Mouse (Mus musculus) heart, postnatal 25 days (tissue): ENCODE data around the gene Capzb. TPM values are rescaled to one million over a fixed set of nuclear protein-coding genes. Genes with fewer than 3 reads are reported as not detected.

Experiments
- DNase-seq: peaks from one replicate; pipeline ENCODE4 v3.0.0; 2022; ENCODE audit warnings: low spot score
- intact Hi-C: fragments of 180-260 bp; cut with DNase I; formaldehyde crosslinking; loops from one replicate; pipeline ENCODE4 v1.15.1; 2025
- total RNA-seq, 2 experiments: library from RNA; stranded (reverse); gene quantifications; 2 replicates each; pipeline ENCODE4 v1.2.3; 2021

Gene Capzb
- total RNA-seq, 2 experiments from 2014 or later: 415 to 449 TPM

DNA sequence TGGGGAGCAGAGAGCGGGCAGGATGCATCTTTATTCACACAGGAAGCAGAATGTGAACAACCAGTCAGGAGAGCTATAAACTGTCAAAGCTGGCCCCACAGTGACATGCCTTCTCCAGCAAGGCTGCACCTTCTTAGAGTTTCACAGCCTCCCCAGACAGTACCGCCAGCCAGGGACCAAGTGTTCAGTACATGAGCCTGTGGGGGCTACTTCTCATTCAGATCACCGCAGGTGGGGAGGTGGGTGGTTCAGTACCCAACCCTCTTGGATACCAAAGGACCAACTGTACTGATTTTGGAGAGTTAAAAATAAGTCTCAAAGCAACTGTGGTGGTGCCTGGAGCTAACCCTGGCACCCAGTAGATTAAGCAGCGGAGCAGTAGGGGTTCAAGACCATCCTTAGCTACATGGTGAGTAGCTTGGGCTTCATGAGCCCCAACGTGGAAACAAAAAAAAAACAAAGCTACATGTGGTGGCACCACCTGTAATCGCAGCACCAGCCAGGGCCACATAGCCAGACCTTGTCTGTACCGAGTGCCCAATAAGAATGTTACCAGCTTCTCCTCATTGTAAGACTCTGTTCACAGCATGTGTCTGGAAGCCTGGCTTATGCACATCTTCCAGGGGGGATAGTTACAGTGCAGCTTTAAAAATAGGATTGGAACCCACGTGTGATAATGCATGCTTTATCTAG, 13.8 kb downstream of the Capzb start:
- intact Hi-C loops: no loop called here

DNA sequence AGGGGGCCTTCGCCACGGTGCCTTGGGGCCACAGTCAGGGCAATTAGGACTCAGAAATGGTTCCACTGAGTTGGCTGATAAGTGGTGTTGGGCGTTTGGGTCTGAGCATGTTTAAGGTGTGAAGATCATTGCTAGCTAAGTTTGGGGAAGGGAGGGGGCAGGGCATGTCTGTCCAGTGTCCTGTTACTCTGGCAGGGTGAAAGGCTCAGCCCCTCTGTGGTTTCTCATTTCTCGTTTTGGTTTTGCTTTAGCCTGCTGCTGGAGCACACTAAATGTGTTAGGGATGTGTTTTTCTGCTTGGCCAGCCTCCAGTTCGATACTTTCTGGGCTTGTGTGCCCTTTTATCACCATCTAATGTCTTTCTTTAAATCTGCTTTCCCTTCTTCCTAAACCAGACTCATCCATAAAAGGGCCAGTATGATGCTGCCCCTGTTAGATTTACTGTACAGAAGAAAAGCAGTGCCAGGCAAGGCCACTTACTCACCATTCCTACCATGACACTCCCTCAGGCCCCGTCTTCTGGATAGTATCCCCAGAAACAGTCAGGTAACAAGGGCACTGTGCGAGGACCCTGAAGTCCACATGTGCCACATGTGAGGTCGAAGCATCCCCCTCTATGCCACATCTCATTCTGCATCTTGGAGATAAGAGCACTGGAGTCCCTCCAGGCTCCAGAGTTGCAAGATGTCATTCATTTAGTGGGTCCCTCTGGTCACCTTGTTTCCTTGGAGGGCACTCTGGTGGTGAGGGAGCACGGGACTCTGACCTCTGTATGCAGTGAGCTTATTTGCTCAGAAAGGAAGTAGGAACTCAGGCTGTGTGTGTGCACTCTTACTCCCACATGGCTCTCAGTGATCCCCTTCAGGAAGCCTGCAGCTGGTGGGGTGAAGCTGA, 15.8 kb downstream of the Capzb start:
- no peak for DNase-seq
- intact Hi-C loops: no loop called here

More for the DNA sequence above, 13.8 kb downstream of the Capzb start:
- DNase-seq: no peak

DNA sequence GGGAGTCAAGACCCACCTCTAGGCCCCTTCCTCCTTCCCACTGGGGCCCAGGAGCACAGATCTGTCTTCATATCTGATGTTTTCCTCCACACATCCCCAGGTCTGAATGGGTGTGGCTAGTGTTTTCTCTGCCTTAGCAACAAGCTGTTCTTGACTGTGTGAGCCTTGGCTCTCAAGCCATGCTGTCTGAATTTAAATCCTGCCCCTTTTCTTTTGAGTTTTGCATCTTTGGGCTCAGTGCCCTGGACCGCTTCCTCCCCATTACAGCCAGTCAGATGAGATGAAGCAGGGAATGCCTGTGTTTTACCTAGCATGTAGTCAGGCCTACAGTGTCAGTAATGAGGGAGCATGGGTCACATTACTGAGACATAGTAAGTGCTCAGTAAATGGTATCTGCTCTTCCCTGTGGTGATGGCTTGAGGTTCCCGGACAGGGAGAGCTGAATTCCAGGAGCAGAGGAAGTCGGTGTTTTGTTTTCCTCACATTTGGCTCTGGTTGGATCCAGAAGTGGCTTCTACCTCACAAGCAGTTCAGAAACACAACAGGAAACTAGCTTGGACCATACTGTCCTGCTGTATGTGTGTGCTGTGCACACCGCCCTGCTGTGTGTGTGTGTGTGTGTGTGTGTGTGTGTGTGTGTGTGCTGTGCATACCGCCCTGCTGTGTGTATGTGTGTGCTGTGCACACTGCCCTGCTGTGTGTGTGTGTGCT, 16.6 kb downstream of the Capzb start:
- no peak for DNase-seq
- intact Hi-C loops: no loop called here

DNA sequence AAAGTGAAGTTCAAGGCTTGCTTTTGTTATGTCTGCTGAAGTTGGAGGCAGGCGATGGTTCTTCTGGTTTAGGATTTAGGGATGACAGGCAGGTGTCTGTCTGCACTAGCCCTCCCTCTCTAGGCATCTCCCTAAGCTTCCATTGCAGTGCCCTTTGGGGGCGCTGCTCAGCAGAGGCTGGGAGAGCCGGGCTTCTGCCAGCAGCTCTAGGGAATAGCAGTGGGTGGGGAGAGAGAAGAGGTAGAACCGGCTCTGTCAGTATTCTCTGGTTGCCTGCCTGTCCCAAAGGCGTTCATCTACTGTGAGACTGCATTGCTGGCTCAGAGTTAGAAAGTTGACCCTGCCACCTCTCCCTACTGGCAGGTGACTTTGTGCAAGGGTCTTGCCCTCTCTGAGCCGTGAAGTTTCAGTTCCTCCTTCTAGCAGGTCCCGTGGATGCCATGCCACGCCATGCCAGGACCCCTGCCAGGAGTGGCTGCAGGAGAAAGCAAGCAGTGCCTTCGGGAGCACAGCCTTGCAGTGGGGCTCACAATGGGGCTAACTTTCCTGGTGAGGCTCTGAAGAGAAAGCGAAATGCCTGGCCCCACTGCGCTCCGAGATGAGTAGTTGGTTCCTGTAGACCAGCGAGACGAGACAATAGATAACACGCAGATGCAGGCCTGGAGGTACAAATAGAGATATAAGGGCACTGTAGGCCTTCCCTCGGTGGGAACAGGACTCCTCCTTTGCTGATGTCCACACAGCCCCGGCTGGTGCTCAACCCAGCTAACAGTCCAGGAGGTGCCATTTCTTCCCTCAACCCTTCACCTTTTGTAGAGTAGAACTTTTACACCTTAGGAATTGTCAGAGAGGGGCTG, 19.5 kb downstream of the Capzb start:
- DNase-seq: no peak
- intact Hi-C loops: no loop called here

DNA sequence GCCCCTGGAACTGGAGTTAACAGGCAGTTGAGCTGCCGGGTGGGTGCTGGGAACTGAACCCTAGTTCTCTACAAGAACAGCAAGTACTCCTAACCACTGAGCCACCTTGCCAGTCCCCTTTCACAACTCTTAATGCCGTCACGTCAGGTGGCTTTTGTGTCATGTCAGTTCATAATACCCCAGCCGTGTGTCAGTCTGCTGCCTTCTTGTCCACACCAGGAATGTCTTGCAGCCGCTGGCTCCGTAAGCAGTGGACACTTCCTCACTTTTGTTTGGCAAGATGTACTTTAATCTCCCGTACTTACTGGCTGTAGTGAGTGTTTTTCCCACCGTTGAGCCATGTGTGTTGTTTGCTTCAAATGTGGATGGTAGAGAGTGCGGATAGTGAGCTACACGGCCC, 20.4 kb downstream of the Capzb start:
- intact Hi-C loops: no loop called here
- no peak for DNase-seq

DNA sequence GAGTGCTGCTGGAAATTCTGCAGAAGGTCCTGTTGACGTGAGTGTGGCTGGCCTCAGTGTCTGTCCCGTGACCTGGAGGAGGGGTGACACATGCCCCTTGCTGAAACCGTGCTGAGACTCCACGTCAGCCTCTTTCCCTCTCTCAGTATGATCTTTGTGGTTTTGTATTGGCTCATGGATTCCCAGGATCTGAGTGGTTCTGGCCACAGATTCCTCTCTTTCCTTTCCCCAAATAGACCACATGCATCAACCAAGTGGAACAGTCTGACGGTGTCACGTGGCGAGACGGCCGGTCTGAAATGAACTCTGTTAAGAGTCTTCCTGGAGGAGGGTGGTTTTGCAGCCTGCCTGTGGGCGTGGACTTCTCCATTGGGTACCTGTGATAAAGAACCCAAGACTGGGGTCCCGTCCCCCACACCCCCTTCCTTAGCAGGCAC, 21.3 kb downstream of the Capzb start:
- DNase-seq: peak; percentile 62
- intact Hi-C loops: no loop called here

DNA sequence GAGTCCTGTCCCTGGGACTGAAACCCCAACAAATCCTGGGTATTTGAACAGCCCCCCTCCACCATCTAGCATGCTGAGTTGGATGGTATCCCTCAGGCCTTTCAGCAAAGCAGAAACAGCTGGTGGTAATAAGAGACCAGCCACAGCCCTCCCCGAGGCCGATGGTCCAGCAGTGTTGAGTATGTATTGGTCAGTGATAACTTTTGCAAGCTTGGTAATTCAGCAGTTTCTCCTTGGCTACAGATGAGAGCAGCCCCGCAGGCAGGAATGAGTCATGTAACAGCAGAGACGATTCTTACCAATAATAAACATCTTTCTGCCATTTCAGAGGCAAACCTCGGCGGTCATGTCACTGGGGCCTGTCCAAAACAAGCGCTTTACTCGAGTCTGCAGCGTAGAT, 23.9 kb downstream of the Capzb start:
- intact Hi-C loops: no loop called here
- no peak for DNase-seq

DNA sequence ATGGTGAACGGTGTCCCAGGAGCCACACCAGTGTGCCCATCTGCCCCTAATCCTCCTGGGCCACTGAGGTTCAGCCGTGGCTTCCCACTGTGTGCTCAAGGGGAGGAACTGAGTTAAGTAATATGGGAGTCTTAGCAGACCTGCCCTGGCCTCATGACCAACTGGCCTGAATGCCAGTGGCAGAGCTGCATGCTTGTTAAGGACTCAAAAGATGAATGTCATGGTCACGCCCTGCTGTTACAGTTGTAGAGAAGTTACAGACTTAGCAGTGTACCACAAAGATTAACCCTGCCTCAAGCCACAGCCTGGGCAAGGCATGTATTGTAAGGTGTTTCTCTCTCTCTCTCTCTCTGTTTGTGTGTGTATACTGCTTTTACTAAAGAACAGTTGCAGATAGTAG, 25.8 kb downstream of the Capzb start:
- DNase-seq: no peak
- intact Hi-C loops: no loop called here

DNA sequence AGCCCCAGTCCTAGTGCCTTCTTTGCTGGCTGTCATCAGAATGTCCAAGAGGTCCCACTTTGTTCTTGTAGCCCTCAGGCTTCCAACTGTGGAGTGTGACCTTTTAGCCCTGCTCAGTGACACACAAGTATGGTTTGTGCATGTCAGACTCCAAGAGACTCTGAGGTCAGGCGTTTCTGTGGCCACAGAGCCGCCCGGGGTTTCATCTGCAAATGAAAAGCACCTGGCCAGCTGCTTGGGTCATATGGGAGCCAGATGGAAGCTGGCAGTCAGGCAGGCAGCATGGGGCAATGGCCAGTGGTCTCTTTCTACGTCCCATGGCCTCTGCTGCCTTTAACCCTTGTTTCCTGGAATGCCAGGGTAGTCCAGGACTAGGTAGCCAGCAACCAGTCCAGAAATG, 27.0 kb downstream of the Capzb start:
- no peak for DNase-seq
- intact Hi-C loops: no loop called here

DNA sequence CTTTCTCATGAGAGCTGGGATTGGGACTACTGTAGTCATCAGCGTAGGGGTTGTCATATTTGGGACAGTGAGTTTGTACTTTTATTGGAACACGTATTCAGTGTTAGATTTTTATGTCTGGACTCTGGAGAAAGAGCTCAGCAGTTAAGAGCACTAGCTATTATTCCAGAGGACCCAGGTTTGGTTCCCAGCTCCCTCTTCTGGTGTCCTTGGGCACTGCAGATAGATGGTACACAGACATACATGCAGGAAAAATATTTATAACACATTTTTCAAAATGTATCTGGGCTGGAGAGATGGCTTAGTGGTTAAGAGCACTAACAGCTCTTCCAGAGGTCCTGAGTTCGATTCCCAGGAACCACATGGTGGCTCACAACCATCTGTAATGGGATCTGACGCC, 28.3 kb downstream of the Capzb start:
- no peak for DNase-seq
- intact Hi-C loops: no loop called here

DNA sequence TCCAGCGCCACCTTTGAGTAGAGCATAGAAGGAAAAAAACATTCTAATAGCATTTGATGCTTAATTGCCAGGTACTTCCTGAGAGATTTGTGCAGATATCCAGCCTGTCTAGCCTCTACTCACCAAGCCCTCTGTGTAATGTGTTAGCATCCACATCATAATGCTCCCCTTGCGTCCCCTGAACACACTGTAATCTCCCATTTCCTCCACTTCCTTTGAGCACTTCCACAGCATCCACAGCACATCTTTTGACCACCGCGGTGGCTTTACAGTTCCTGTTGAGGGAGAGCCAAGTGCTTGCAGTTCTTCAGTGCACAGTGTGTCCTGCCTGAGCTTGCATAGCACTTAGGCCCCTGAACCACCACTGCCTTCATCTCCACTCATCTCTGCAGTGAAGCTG, 29.1 kb downstream of the Capzb start:
- DNase-seq: no peak
- intact Hi-C loops: no loop called here

DNA sequence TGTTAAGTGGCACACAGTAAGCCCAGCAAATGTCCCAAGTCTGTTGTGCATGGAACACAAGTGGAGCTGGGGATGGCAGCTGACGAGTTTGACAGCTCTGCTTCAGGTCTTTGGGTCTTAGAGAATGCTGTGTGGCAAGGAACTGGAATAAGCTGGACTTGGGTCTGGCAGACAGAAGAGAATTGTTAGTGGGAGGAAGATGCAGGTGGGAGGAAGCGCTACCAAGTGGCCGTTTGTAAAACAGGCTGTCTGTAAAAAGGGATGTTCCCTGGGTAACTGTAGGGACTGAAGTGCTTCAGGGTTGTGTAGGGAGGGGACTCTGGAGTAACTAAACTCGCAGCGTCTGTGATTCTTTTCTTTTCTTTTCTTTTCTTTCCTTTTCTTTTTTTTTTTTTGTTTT, 32.4 kb downstream of the Capzb start:
- intact Hi-C loops: no loop called here
- no peak for DNase-seq

DNA sequence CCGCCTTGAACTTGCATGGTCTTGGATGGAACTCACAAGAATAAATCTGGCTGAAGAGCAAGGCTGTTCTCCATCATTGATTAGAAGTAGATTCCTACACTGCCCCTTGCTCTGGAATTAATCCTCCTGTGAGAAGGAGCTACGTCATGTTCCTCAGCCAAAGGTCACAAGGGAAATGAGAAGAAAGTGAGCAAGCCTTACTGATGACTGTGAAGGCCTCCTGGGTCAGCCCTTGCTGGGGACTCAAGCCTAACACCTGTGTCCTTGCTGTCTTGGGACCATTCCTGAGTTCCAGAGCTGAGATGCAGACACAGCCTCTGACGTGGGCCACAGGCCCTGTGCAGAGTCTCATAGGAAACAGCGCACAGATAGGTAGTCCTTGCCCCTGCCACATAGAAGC, 33.2 kb downstream of the Capzb start:
- intact Hi-C loops: no loop called here
- DNase-seq: no peak

DNA sequence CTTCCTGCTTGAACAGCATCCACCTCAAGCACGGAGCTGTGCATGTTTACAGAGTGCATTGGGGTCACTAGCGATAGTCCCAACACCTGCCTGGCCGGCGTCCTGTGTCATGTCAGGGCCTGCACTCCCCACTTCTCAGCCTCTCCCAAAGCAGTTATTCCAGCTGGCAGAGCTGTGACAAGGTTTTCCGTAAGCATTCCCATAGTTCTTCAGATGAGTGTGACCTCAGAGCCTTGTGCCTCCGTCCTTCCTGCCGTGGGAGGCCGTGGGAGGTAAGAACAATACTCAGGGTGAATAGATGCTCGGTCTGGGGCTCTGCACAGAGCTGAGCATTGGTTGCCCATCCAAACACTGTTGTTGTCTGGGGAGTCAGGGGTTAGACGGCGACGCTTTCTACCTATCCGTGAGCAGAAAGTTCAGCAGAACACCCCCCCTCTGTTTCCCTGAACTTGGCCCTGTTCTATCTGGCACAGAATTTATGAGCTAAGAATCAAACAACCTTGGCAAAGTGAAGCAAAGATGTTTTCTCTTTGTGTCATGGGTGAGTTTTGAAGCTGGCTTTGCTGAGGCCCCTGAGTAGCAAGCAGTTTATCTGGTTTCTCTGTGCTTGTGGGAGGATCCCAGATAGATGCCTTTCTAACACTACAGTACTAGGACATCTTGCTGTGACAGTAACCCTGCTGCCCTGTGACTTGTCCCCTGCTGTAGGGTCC, 34.0 kb downstream of the Capzb start:
- intact Hi-C loops: no loop called here
- no peak for DNase-seq

DNA sequence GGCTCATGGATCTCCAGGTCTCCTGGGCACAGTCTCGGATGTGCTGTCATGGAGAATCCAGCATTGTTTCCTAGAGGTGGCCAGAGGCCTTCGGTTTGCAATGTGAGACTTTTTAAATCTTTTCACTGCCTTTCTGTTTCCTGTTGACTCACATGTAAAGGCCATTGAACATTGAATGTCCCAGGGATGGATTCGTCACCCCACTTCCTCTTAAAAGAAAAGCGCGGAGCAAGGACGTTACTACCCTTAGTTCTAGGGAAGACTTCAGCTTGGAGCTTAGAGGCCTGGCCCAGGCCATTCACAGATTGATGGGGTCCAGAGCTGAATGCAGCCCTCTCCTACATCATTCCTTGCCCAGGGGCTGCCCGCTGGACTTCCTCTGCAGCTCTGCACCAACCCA, 35.2 kb downstream of the Capzb start:
- intact Hi-C loops: no loop called here
- no peak for DNase-seq

DNA sequence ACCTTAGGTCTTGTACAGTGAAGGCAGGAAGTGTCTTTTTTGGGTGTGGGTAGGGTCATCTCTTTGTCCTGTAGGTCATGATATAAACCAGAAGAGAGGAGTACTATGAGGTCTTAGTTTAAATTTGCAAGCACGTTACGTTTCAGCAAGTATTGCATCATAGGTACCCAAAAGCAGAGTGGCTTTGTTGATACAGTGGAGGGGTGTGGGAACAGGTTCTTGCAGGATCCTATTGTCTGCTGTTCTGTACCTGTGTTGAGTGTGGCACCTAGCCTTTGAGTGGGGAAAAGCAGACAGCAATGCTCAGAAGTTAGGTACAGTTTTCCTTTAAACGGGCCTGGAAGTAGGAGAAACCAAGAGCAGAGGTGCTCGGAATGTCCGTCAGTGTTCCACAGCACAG, 36.6 kb downstream of the Capzb start:
- DNase-seq: no peak
- intact Hi-C loops: no loop called here

DNA sequence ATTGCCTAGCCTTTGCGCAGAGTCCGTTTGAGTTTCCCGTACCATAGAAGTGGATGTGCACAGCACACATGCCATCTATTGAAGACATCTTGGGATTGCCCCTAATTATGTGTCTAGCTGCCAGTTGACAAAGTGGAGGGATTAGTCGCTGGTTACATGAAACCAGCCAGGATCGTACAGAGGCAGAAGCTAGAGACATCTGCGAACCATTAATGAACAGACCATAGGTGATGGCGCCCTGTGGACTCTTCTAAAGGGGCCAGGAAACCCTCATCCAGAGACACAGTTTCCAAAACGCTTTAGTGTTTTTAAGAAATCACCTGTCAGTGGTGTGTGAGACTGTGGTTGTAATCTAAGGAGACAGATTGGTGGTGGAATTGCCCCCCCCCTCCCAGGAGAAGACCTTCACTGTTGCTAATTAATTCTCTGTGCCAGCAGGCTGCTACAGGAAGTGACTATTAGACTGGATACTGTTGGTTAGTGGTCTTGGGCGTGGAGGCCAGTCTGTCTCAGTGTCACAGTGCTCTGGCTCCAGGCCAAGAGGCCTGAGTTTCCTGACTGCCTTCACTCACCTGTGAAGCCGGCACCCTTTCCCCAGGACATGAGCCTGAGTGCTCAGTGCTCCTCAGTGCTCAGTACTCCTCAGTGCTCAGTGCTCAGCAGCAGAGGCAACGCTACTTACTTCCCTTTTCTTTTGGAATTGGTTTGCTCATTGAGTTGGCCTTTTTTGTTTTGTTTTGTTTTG, 37.8 kb downstream of the Capzb start:
- DNase-seq: no peak
- intact Hi-C loops: no loop called here

DNA sequence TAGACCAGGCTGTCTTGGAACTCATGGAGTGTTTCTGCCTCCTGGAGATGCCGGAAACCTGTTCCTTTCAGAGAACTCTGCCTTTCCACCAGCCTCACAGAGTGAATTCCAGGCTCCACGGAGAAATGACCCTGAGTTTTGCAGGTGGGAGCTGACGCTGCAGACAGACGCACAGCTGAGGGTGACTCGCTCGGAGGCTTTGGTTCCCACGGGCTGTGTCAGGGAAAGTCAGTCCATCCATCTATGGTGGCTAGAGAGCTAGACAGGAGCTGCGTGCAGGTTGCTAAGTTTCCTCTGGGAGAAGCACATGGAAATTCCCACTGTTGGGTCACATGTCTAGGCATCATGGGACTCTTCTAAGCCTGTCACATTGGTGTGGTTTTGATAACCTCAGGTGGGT, 38.5 kb downstream of the Capzb start:
- DNase-seq: no peak
- intact Hi-C loops: no loop called here
